Mouse (Mus musculus): ENCODE results near the gene AI464131.
A peak's percentile ranks its signal among the peaks of the same experiment; 100 is the strongest.

- TF ChIP-seq POLR2A (IDR thresholded peaks at IDR 0.05; ENCODE audit: borderline replicate concordance, extremely low read depth, low read depth, low read length) (no peak), CTCF (IDR thresholded peaks at IDR 0.05; ENCODE audit: insufficient read depth, low read length) (0 out of 2 replicates have a peak, but pooled peaks have one; percentile 10)
Measured at GRCm38 (mm10) chr4:41522788-41523187, 19.9 kb upstream of the AI464131 start.
